Mouse (Mus musculus) megakaryocyte, adult 5-6 weeks (primary cell): ENCODE results near the gene Chad. TPM values are rescaled to one million over a fixed set of nuclear protein-coding genes. Genes with fewer than 3 reads are reported as not detected.

Experiments
- ATAC-seq: 2 replicates; pipeline ENCODE4 v1.8.0; 2016; ENCODE audit warnings: mild to moderate bottlenecking, inconsistent platforms; ENCODE audit not compliant: poor library complexity, severe bottlenecking
- total RNA-seq, 2 experiments: library from RNA; stranded (forward) in 1 of 2; stranded (reverse) in 1 of 2; fragments of 153-499, 151-499 nt in 1 of 2; fragments of 221-1000, 200-1000 nt in 1 of 2; gene quantifications; 2 replicates each; pipeline versions ENCODE4 v1.2.3 to v1.2.4; 2015 to 2017

Chad gene
- total RNA-seq, 2 experiments from 2014 or later: not detected

DNA sequence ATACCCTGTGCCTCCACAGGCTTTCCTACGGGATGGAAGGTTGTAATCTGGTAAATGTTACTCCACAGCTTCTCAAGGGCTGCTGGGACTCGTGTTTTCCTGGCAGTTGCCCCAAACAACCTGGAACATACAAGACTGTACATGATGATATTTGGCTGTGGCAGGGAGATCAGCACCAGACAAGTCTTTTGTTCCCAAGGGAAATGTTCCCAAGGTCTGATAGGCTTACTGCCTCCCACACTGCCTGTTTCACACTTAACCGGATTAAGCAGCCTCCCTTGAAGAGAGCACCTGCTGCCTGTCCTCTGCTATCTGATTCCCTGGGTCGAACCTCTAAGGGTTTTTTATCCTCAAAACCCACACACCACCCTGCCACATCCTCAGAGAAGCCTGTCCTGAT is 50.6 kb downstream of the Chad start:
- no peak for ATAC-seq

GRCm38 (mm10) chr11:94617646-94618045 is 52.8 kb downstream of the Chad start:
- ATAC-seq: no peak

Other genes starting within 250 kb of the Chad start
- 115 and 130 TPM in 2 replicates for gene Luc7l3, start 243.1 kb upstream of the Chad start, total RNA-seq (2015)
- 283 and 293 TPM in 2 replicates for gene Luc7l3, start 243.1 kb upstream of the Chad start, total RNA-seq (2017)
- gene Ankrd40, start 237.0 kb upstream of the Chad start, total RNA-seq (2015): 22.6 and 24.8 TPM in 2 replicates
- gene Ankrd40, start 237.0 kb upstream of the Chad start, total RNA-seq (2017): 64.7 and 74.1 TPM in 2 replicates
- gene Abcc3, start 172.1 kb upstream of the Chad start, total RNA-seq (2015): 1.1 and 1.8 TPM in 2 replicates
- gene Abcc3, start 172.1 kb upstream of the Chad start, total RNA-seq (2017): 1.4 and 1.8 TPM in 2 replicates
- gene Cacna1g, start 90.8 kb upstream of the Chad start, total RNA-seq (2015): 0.96 and 0.98 TPM in 2 replicates
- gene Cacna1g, start 90.8 kb upstream of the Chad start, total RNA-seq (2017): 0.16 TPM in 1 of 2 replicates, not detected in the other
- not detected in 2 replicates for gene Spata20, start 78.9 kb upstream of the Chad start, total RNA-seq (2015)
- gene Spata20, start 78.9 kb upstream of the Chad start, total RNA-seq (2017): not detected in 2 replicates
- gene Epn3, start 65.1 kb upstream of the Chad start, total RNA-seq (2015): not detected in 2 replicates
- not detected in 2 replicates for gene Epn3, start 65.1 kb upstream of the Chad start, total RNA-seq (2017)
- 0.23 TPM in 1 of 2 replicates, not detected in the other for gene Mycbpap, start 43.3 kb upstream of the Chad start, total RNA-seq (2015)
- 0.20 TPM in 1 of 2 replicates, not detected in the other for gene Mycbpap, start 43.3 kb upstream of the Chad start, total RNA-seq (2017)
- 0.32 and 0.40 TPM in 2 replicates for gene Rsad1, start 15.8 kb upstream of the Chad start, total RNA-seq (2015)
- gene Rsad1, start 15.8 kb upstream of the Chad start, total RNA-seq (2017): 0.59 and 0.89 TPM in 2 replicates
- 6.7 and 7.9 TPM in 2 replicates for gene Acsf2, start 36.8 kb downstream of the Chad start, total RNA-seq (2015)
- gene Acsf2, start 36.8 kb downstream of the Chad start, total RNA-seq (2017): 0.37 and 1.1 TPM in 2 replicates
- gene Lrrc59, start 64.7 kb downstream of the Chad start, total RNA-seq (2015): 48.5 and 48.9 TPM in 2 replicates
- gene Lrrc59, start 64.7 kb downstream of the Chad start, total RNA-seq (2017): 79.1 and 81.3 TPM in 2 replicates
- 38.0 and 49.5 TPM in 2 replicates for gene Mrpl27, start 88.7 kb downstream of the Chad start, total RNA-seq (2015)
- 39.0 and 45.9 TPM in 2 replicates for gene Mrpl27, start 88.7 kb downstream of the Chad start, total RNA-seq (2017)
- 4.9 and 6.7 TPM in 2 replicates for gene Eme1, start 88.9 kb downstream of the Chad start, total RNA-seq (2015)
- 20.2 and 28.4 TPM in 2 replicates for gene Eme1, start 88.9 kb downstream of the Chad start, total RNA-seq (2017)
- gene Xylt2, start 112.5 kb downstream of the Chad start, total RNA-seq (2015): 2.3 and 2.9 TPM in 2 replicates
- gene Xylt2, start 112.5 kb downstream of the Chad start, total RNA-seq (2017): 4.3 and 8.1 TPM in 2 replicates
- gene Gm11541, start 139.5 kb downstream of the Chad start, total RNA-seq (2015): not detected in 2 replicates
- gene Gm11541, start 139.5 kb downstream of the Chad start, total RNA-seq (2017): not detected in 2 replicates
- not detected in 2 replicates for gene Cdc34b, start 176.7 kb downstream of the Chad start, total RNA-seq (2015)
- not detected in 2 replicates for gene Cdc34b, start 176.7 kb downstream of the Chad start, total RNA-seq (2017)
- not detected in 2 replicates for gene Tmem92, start 217.7 kb downstream of the Chad start, total RNA-seq (2015)
- not detected in 2 replicates for gene Tmem92, start 217.7 kb downstream of the Chad start, total RNA-seq (2017)